8 mouse cellular contexts compared by ENCODE assay signal in genomic region chr3:95133680-95134101, GRCm38 (mm10). TPM values are rescaled to one million over a fixed set of nuclear protein-coding genes. Genes with fewer than 3 reads are reported as not detected.
A peak's percentile ranks its signal among the peaks of the same experiment; 100 is the strongest.
DNase-seq lines count a peak whose midpoint lies in the region; ATAC-seq and TF ChIP-seq lines count a peak whose summit lies in the region.

Gene Scnm1 (minus strand): TSS chr3:95134011.
Gene Lysmd1 (plus strand): TSS chr3:95134088.

- H3ac ChIP-seq in myocyte (ENCODE audit: control insufficient read depth, insufficient read length) = peak within 1 kb of the TSS; percentile 27

- TF ChIP-seq CTCF in brain, embryonic 14.5 days (IDR thresholded peaks at IDR 0.05; ENCODE audit: borderline replicate concordance, extremely low read depth, insufficient read depth, insufficient read length) = peak; percentile 21; the same call in 1 of the 2 replicates
- TF ChIP-seq CTCF in liver, adult 2 months (IDR thresholded peaks at IDR 0.05; ENCODE audit: low read depth, low read length) = no peak; the same call in 1 of the 2 replicates

- no peaks in the 10 kb centered on the region; the same call in 1 of the 2 replicates for H3K79me2 ChIP-seq in liver, adult 2 months (ENCODE audit: control insufficient read depth, insufficient read depth, low read length)
- H3K79me2 ChIP-seq in myocyte (ENCODE audit: control insufficient read depth, insufficient read depth) = peaks cover 8% of the 10 kb centered on the region

- peaks cover 3% of the 10 kb centered on the region; the same call in 1 of the 2 replicates for H3K9me3 ChIP-seq in erythroblast, embryonic 14.5 days (ENCODE audit: control insufficient read depth, low read length)
- no peaks in the 10 kb centered on the region for H3K9me3 ChIP-seq in heart, embryonic 11.5 days (replicated peaks; ENCODE audit: control insufficient read depth, low read length)
- no peaks in the 10 kb centered on the region for H3K9me3 ChIP-seq in kidney, embryonic 16.5 days (ENCODE audit: low read length)

- H3K27me3 ChIP-seq in erythroblast, embryonic 14.5 days (ENCODE audit: control insufficient read depth) = no peaks in the 10 kb centered on the region
- no peaks in the 10 kb centered on the region for H3K27me3 ChIP-seq in heart, embryonic 11.5 days (ENCODE audit: control insufficient read depth, insufficient read depth, low read length)
- H3K27me3 ChIP-seq in kidney, embryonic 16.5 days (ENCODE audit: insufficient read depth, low read length) = no peaks in the 10 kb centered on the region
- no peaks in the 10 kb centered on the region for H3K27me3 ChIP-seq in liver, adult 2 months (ENCODE audit: control insufficient read depth, insufficient read depth, low read length)
- no peaks in the 10 kb centered on the region for H3K27me3 ChIP-seq in myocyte (ENCODE audit: control insufficient read depth, insufficient read depth, insufficient read length)
- no peaks in the 10 kb centered on the region for H3K27me3 ChIP-seq in splenic B cell, adult 2 months (ENCODE audit: control insufficient read depth, insufficient read depth, low read length, poor library complexity, severe bottlenecking)

- H3K4me1 ChIP-seq in erythroblast, embryonic 14.5 days (ENCODE audit: control insufficient read depth) = peaks cover 32% of the 10 kb centered on the region
- peaks cover 11% of the 10 kb centered on the region for H3K4me1 ChIP-seq in heart, embryonic 11.5 days (ENCODE audit: control insufficient read depth, insufficient read depth, low read length)
- peaks cover 16% of the 10 kb centered on the region for H3K4me1 ChIP-seq in kidney, embryonic 16.5 days (ENCODE audit: insufficient read depth, low read length)
- peaks cover 10% of the 10 kb centered on the region; the same call in 1 of the 2 replicates for H3K4me1 ChIP-seq in liver, adult 2 months (ENCODE audit: control insufficient read depth, insufficient read depth, low read length)

- peak within 1 kb of the TSS; percentile 96 for H3K4me3 ChIP-seq in erythroblast, embryonic 14.5 days (replicated peaks)
- peak within 1 kb of the TSS; percentile 74 for H3K4me3 ChIP-seq in heart, embryonic 11.5 days (ENCODE audit: low read depth, low read length)
- peak within 1 kb of the TSS; percentile 70 for H3K4me3 ChIP-seq in kidney, embryonic 16.5 days (ENCODE audit: low read length)
- peak within 1 kb of the TSS; percentile 78 for H3K4me3 ChIP-seq in liver, adult 2 months (ENCODE audit: insufficient read depth, low read depth, low read length)
- peak within 1 kb of the TSS; percentile 42 for H3K4me3 ChIP-seq in myocyte

- H3K27ac ChIP-seq in heart, embryonic 11.5 days (ENCODE audit: low read depth, low read length) = peak within 1 kb of the TSS; percentile 70
- peak within 1 kb of the TSS; percentile 81 for H3K27ac ChIP-seq in kidney, embryonic 16.5 days (ENCODE audit: low read length)
- H3K27ac ChIP-seq in liver, adult 2 months (replicated peaks; ENCODE audit: insufficient read depth, low read depth, low read length) = peak within 1 kb of the TSS; percentile 80

- peak within 1 kb of the TSS; percentile 82 for H3K4me2 ChIP-seq in heart, embryonic 11.5 days
- H3K4me2 ChIP-seq in kidney, embryonic 16.5 days (replicated peaks; ENCODE audit: low read depth, low read length) = peak within 1 kb of the TSS; percentile 69
- peak within 1 kb of the TSS; percentile 86 for H3K4me2 ChIP-seq in myocyte (ENCODE audit: low read depth)

- WGBS in heart, embryonic 11.5 days (ENCODE audit: insufficient replicate concordance) = under 1% methylated on average over 20 of the region's 20 CpGs
- WGBS in kidney, embryonic 16.5 days = 0% methylated on average over 20 of the region's 20 CpGs
- under 1% methylated on average over 20 of the region's 20 CpGs for WGBS in liver, adult 2 months

- peaks cover 40% of the 10 kb centered on the region for H3K36me3 ChIP-seq in erythroblast, embryonic 14.5 days (ENCODE audit: control insufficient read depth)
- no peaks in the 10 kb centered on the region for H3K36me3 ChIP-seq in heart, embryonic 11.5 days (ENCODE audit: control insufficient read depth, insufficient read depth, low read length)
- no peaks in the 10 kb centered on the region; the same call in 1 of the 2 replicates for H3K36me3 ChIP-seq in kidney, embryonic 16.5 days (ENCODE audit: insufficient read depth, low read length)
- peaks cover 1% of the 10 kb centered on the region; the same call in 1 of the 2 replicates for H3K36me3 ChIP-seq in liver, adult 2 months (ENCODE audit: control insufficient read depth, insufficient read depth, low read length)
- H3K36me3 ChIP-seq in myocyte (ENCODE audit: control insufficient read depth, insufficient read depth) = no peaks in the 10 kb centered on the region
- H3K36me3 ChIP-seq in splenic B cell, adult 2 months (ENCODE audit: control insufficient read depth, insufficient read depth, low read length, poor library complexity, severe bottlenecking) = peaks cover 11% of the 10 kb centered on the region

- peak within 1 kb of the TSS; percentile 89 for H3K9ac ChIP-seq in heart, embryonic 11.5 days (ENCODE audit: low read depth, low read length)
- H3K9ac ChIP-seq in kidney, embryonic 16.5 days (replicated peaks; ENCODE audit: low read length) = peak within 1 kb of the TSS; percentile 77
- peak within 1 kb of the TSS; percentile 85 for H3K9ac ChIP-seq in liver, adult 2 months (ENCODE audit: low read depth, low read length)

- peak; percentile 88 for ATAC-seq in heart, embryonic 11.5 days (replicated peaks; ENCODE audit: insufficient number of reproducible peaks, low FRiP score, low TSS enrichment)
- ATAC-seq in kidney, embryonic 16.5 days (ENCODE audit: low FRiP score, low TSS enrichment) = peak; percentile 91

- no peak for TF ChIP-seq POLR2A in brain, embryonic 14.5 days (IDR thresholded peaks at IDR 0.05; ENCODE audit: borderline replicate concordance, extremely low read depth, insufficient read depth, insufficient read length, poor library complexity, severe bottlenecking)
- TF ChIP-seq POLR2A in liver, adult 2 months (IDR thresholded peaks at IDR 0.05; ENCODE audit: extremely low read depth, insufficient read depth, low read length) = no peak
- TF ChIP-seq POLR2A in myocyte (IDR thresholded peaks at IDR 0.05; ENCODE audit: insufficient read length, low read depth) = peak; percentile 31

- peak; percentile 96 for DNase-seq in CD4-positive helper T cell, adult 2 months (ENCODE audit: low read depth, low spot score)
- DNase-seq in brain, embryonic 14.5 days (ENCODE audit: low read depth) = peak; percentile 99
- DNase-seq in liver, adult 2 months (ENCODE audit: extremely low read depth, low read depth, low spot score) = peak; percentile 95
- DNase-seq in splenic B cell, adult 2 months (ENCODE audit: low read depth, low spot score) = peak; percentile 95

TF ChIP-seq in myocyte, 11 proteins besides CTCF, POLR2A, EP300 and RAD21:
- TF ChIP-seq TCF3 (IDR thresholded peaks at IDR 0.05; ENCODE audit: insufficient read length, low read depth) (no peak), SRF (IDR thresholded peaks at IDR 0.05; ENCODE audit: control insufficient read depth, insufficient read length, low read depth) (no peak), POLR2AphosphoS2 (IDR thresholded peaks at IDR 0.05; ENCODE audit: insufficient read length, low read depth) (no peak), MYOG (IDR thresholded peaks at IDR 0.05; ENCODE audit: control insufficient read depth in 1 of 3, insufficient read depth in 1 of 3, insufficient read length in 2 of 3, low read depth in 2 of 3) (no peak)

RNA-seq across cellular contexts. Expression of gene Scnm1, which starts in this region (rescaled TPM):
- 101 and 136 TPM in 2 replicates for polyA plus RNA-seq in brain, embryonic 14.5 days (2012; rRNA removed)
- polyA plus RNA-seq in erythroblast, embryonic 14.5 days (2012) = 0.63 and 0.86 TPM in 2 replicates
- 57.7 and 61.8 TPM in 2 replicates for polyA plus RNA-seq in heart, embryonic 11.5 days (2014; fragmentation: Nextera tagmentation; extraction: Ambion mirVana)
- polyA plus RNA-seq in kidney, embryonic 16.5 days (2015; fragmentation: Nextera tagmentation; extraction: Ambion mirVana) = 71.6 and 79.0 TPM in 2 replicates
- 12.6 and 13.3 TPM in 2 replicates for total RNA-seq in liver, adult 2 months (2014; rRNA removed)
- 15.2 and 17.7 TPM in 2 replicates for polyA plus RNA-seq in liver, adult 2 months (2012; rRNA removed)
- 30.6 TPM for polyA plus RNA-seq in myocyte (2012; fragmentation: generic; extraction: Trizol)

RNA-seq across cellular contexts. Expression of gene Lysmd1, which starts in this region (rescaled TPM):
- 23.7 and 27.4 TPM in 2 replicates for polyA plus RNA-seq in brain, embryonic 14.5 days (2012; rRNA removed)
- 0.90 and 1.1 TPM in 2 replicates for polyA plus RNA-seq in erythroblast, embryonic 14.5 days (2012)
- polyA plus RNA-seq in heart, embryonic 11.5 days (2014; fragmentation: Nextera tagmentation; extraction: Ambion mirVana) = 6.5 and 7.6 TPM in 2 replicates
- 15.3 and 17.3 TPM in 2 replicates for polyA plus RNA-seq in kidney, embryonic 16.5 days (2015; fragmentation: Nextera tagmentation; extraction: Ambion mirVana)
- total RNA-seq in liver, adult 2 months (2014; rRNA removed) = 7.0 and 7.9 TPM in 2 replicates
- polyA plus RNA-seq in liver, adult 2 months (2012; rRNA removed) = 6.1 and 6.5 TPM in 2 replicates
- polyA plus RNA-seq in myocyte (2012; fragmentation: generic; extraction: Trizol) = 7.0 TPM

Comparison
In these comparisons a context has a peak if more than half of its experiments do, and no peak if none do; other contexts are left out.
1. Peak in every context shown above with its lines: DNase-seq, ATAC-seq, H3K4me3 ChIP-seq and H3K27ac ChIP-seq.
2. H3K4me3 ChIP-seq: peak in every context shown above with its lines; median percentile 96 in erythroblast, embryonic 14.5 days; 78 in liver, adult 2 months; 74 in heart, embryonic 11.5 days; 70 in kidney, embryonic 16.5 days; 42 in myocyte.